ENCODE assay signal across 19 mouse cellular contexts in the genomic region with DNA sequence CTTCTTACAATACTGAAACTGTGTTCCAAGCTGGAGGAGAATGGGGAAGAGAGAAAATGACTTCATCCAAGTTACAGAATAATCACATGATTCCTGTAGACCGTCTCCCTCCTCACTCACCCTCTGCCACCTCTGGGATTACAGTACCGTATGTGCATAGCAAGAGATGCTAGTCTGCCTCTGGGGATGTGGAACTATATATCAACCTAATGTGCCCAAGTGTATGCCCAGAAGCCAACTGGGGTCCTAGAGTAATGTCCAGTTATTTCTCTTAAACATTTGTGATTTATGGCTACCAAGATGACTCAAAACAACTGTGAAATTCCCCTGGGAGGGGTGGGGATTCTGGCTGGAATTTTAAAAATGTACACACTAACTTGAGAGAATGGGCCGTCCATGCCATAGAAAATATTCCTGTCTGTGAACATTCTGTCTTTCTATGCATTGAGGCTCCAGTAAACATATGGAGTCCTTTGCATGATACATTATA. TPM values are rescaled to one million over a fixed set of nuclear protein-coding genes. Genes with fewer than 3 reads are reported as not detected.
DNase-seq lines count a peak whose midpoint lies in the region; ATAC-seq and TF ChIP-seq lines count a peak whose summit lies in the region.
"Had no signal": no experiment of that assay in that cellular context is flagged by ENCODE, and none has a peak within 500 bp of the region (broad histone marks: within the 10 kb centered on the region; RNA-seq: fewer than 3 reads in every experiment).

No protein-coding gene starts in this region.

- no peaks in the 10 kb centered on the region for H3K9me3 ChIP-seq in limb, embryonic 11.5 days (ENCODE audit: control insufficient read depth, low read length)
- no peaks in the 10 kb centered on the region for H3K9me3 ChIP-seq in limb, embryonic 10.5 days (replicated peaks)
- H3K9me3 ChIP-seq in CH12.LX (replicated peaks; ENCODE audit: low read length) = no peaks in the 10 kb centered on the region
- no peaks in the 10 kb centered on the region for H3K9me3 ChIP-seq in heart, embryonic 10.5 days
- H3K9me3 ChIP-seq: embryonic facial prominence, embryonic 12.5 days; forebrain, embryonic 13.5 days; hindbrain, embryonic 12.5 days; intestine, embryonic 15.5 days; midbrain, embryonic 13.5 days had no signal

- no peak overlapping the region for H3K4me3 ChIP-seq in limb, embryonic 11.5 days (ENCODE audit: low read depth, low read length)
- no peak overlapping the region for H3K4me3 ChIP-seq in limb, embryonic 10.5 days
- H3K4me3 ChIP-seq in CH12.LX (replicated peaks in 1 of 3; ENCODE audit: low read depth in 2 of 3, low read length in 2 of 3, poor library complexity in 1 of 3) (peak overlapping the region; percentile 69 to 91 (median 88)), myocyte (peak overlapping the region; percentile 5)
- no peak overlapping the region for H3K4me3 ChIP-seq in heart, embryonic 10.5 days
- H3K4me3 ChIP-seq: embryonic facial prominence, embryonic 12.5 days; forebrain, embryonic 13.5 days; hindbrain, embryonic 12.5 days; intestine, embryonic 15.5 days; midbrain, embryonic 13.5 days had no signal

- dilution Hi-C loops in CH12.LX (cut with MboI; ENCODE audit: extremely low pct_ligation_motif_present, extremely low pct_unique_long_range_greater_than_20kb, low sequenced_read_pairs) = no loop called here

- peak; percentile 58 for TF ChIP-seq EP300 in CH12.LX (IDR thresholded peaks at IDR 0.05; ENCODE audit: low read length)

- no peak for TF ChIP-seq POLR2A in CH12.LX (IDR thresholded peaks at IDR 0.05; ENCODE audit: low read depth, low read length)
- no peak for TF ChIP-seq POLR2A in myocyte (IDR thresholded peaks at IDR 0.05; ENCODE audit: insufficient read length, low read depth)

- in situ Hi-C loops in CH12.LX (cut with MboI; ENCODE audit: low pct_ligation_motif_present, low pct_unique_long_range_greater_than_20kb, low sequenced_read_pairs) = no loop called here

- no peak for ATAC-seq in limb, embryonic 11.5 days (ENCODE audit: insufficient number of reproducible peaks, low FRiP score, low TSS enrichment, low read depth)
- ATAC-seq: forebrain, embryonic 13.5 days; intestine, embryonic 15.5 days; midbrain, embryonic 13.5 days had no signal

- H3K79me2 ChIP-seq in CH12.LX (replicated peaks; ENCODE audit: control insufficient read depth, extremely low read depth, insufficient read depth, poor library complexity, severe bottlenecking) (peaks cover 39% of the 10 kb centered on the region), myocyte (ENCODE audit: control insufficient read depth, insufficient read depth) (no peaks in the 10 kb centered on the region)

- H3K27ac ChIP-seq in limb, embryonic 11.5 days (replicated peaks; ENCODE audit: low read depth, low read length) = no peak overlapping the region
- no peak overlapping the region for H3K27ac ChIP-seq in limb, embryonic 10.5 days
- H3K27ac ChIP-seq in CH12.LX (ENCODE audit: insufficient read depth, low read depth) = peak overlapping the region; percentile 89
- H3K27ac ChIP-seq in heart, embryonic 10.5 days = no peak overlapping the region
- H3K27ac ChIP-seq: embryonic facial prominence, embryonic 12.5 days; forebrain, embryonic 13.5 days; hindbrain, embryonic 12.5 days; intestine, embryonic 15.5 days; liver, embryonic 14.5 days; midbrain, embryonic 13.5 days had no signal

- no peak overlapping the region for H3K9ac ChIP-seq in limb, embryonic 11.5 days (ENCODE audit: low read length)
- peak overlapping the region; percentile 66 for H3K9ac ChIP-seq in CH12.LX (ENCODE audit: insufficient read depth, low read depth)
- H3K9ac ChIP-seq: embryonic facial prominence, embryonic 12.5 days; forebrain, embryonic 13.5 days; hindbrain, embryonic 12.5 days; intestine, embryonic 15.5 days; liver, embryonic 14.5 days; midbrain, embryonic 13.5 days had no signal

- H3ac ChIP-seq in myocyte (ENCODE audit: control insufficient read depth, insufficient read length) = no peak overlapping the region

- no peak for TF ChIP-seq RAD21 in CH12.LX (IDR thresholded peaks at IDR 0.05; ENCODE audit: low read depth, low read length)

- H3K27me3 ChIP-seq in limb, embryonic 11.5 days (ENCODE audit: control insufficient read depth, insufficient read depth, low read length) = no peaks in the 10 kb centered on the region
- H3K27me3 ChIP-seq in limb, embryonic 10.5 days (ENCODE audit: low read depth, poor library complexity, severe bottlenecking) = no peaks in the 10 kb centered on the region
- H3K27me3 ChIP-seq in CH12.LX (replicated peaks) (no peaks in the 10 kb centered on the region), myocyte (ENCODE audit: control insufficient read depth, insufficient read depth, insufficient read length) (no peaks in the 10 kb centered on the region)
- H3K27me3 ChIP-seq in heart, embryonic 10.5 days (ENCODE audit: insufficient read depth, poor library complexity, severe bottlenecking) = no peaks in the 10 kb centered on the region
- H3K27me3 ChIP-seq: embryonic facial prominence, embryonic 12.5 days; forebrain, embryonic 13.5 days; hindbrain, embryonic 12.5 days; intestine, embryonic 15.5 days; midbrain, embryonic 13.5 days had no signal

- 66% methylated on average over 3 of the region's 3 CpGs for WGBS in limb, embryonic 11.5 days
- WGBS in limb, embryonic 10.5 days = 69% methylated on average over 3 of the region's 3 CpGs
- 58% methylated on average over 3 of the region's 3 CpGs for WGBS in heart, embryonic 10.5 days

- TF ChIP-seq CTCF in CH12.LX (conservative IDR thresholded peaks at IDR 0.05 in 1 of 2, IDR thresholded peaks at IDR 0.05 in 1 of 2; ENCODE audit: low read depth in 2 of 2, low read length in 2 of 2) = no peak

- peak; percentile 37 for DNase-seq in limb, embryonic 11.5 days (ENCODE audit: low spot score)
- no peak for DNase-seq in limb, embryonic 10.5 days (ENCODE audit: low spot score)
- DNase-seq in CH12.LX (ENCODE audit: extremely low read depth) = peak; percentile 64
- DNase-seq in forelimb bud, embryonic 11.5 days (ENCODE audit: low read depth, low spot score) = peak; percentile 54
- DNase-seq in layer of hippocampus, adult 11-12 months (ENCODE audit: low spot score) = no peak
- no peak for DNase-seq in heart, adult 8-10 months (ENCODE audit: low spot score)
- DNase-seq in heart, embryonic 10.5 days (ENCODE audit: low spot score) = no peak
- DNase-seq: adrenal gland, adult 8-10 months; cerebellum, adult 9-10 months; heart, adult 18-20 months; kidney, postnatal 10 days; thymus, adult 18-20 months had no signal

- no peaks in the 10 kb centered on the region for H3K36me3 ChIP-seq in limb, embryonic 11.5 days (ENCODE audit: control insufficient read depth, insufficient read depth, low read length)
- no peaks in the 10 kb centered on the region for H3K36me3 ChIP-seq in limb, embryonic 10.5 days
- H3K36me3 ChIP-seq in CH12.LX (replicated peaks in 1 of 2; ENCODE audit: control insufficient read depth in 1 of 2, insufficient read depth in 1 of 2, low read length in 1 of 2) = peaks cover 0 to 9% of the 10 kb centered on the region in 2 experiments
- H3K36me3 ChIP-seq in myocyte (ENCODE audit: control insufficient read depth, insufficient read depth) = no peaks in the 10 kb centered on the region
- no peaks in the 10 kb centered on the region for H3K36me3 ChIP-seq in heart, embryonic 10.5 days
- H3K36me3 ChIP-seq: embryonic facial prominence, embryonic 12.5 days; hindbrain, embryonic 12.5 days; intestine, embryonic 15.5 days; midbrain, embryonic 13.5 days had no signal

- H3K4me1 ChIP-seq in limb, embryonic 11.5 days (ENCODE audit: control insufficient read depth, insufficient read depth, low read length) = no peaks in the 10 kb centered on the region
- H3K4me1 ChIP-seq in limb, embryonic 10.5 days = peaks cover 6% of the 10 kb centered on the region
- H3K4me1 ChIP-seq in CH12.LX (ENCODE audit: control insufficient read depth in 1 of 2, insufficient read depth in 2 of 2) = peaks cover 0 to 37% of the 10 kb centered on the region in 2 experiments; a peak in 2 of 4 replicates
- no peaks in the 10 kb centered on the region for H3K4me1 ChIP-seq in heart, embryonic 10.5 days
- H3K4me1 ChIP-seq: embryonic facial prominence, embryonic 12.5 days; forebrain, embryonic 13.5 days; hindbrain, embryonic 12.5 days; intestine, embryonic 15.5 days; midbrain, embryonic 13.5 days had no signal

- no peak overlapping the region for H3K4me2 ChIP-seq in limb, embryonic 11.5 days (ENCODE audit: low read depth, severe bottlenecking)
- H3K4me2 ChIP-seq in CH12.LX (ENCODE audit: insufficient read depth, low read depth, poor library complexity, severe bottlenecking) (peak overlapping the region; percentile 74), myocyte (ENCODE audit: low read depth) (peak overlapping the region; percentile 61)
- H3K4me2 ChIP-seq: embryonic facial prominence, embryonic 12.5 days; forebrain, embryonic 13.5 days; hindbrain, embryonic 12.5 days; intestine, embryonic 15.5 days; midbrain, embryonic 13.5 days had no signal

TF ChIP-seq in CH12.LX, 34 proteins besides CTCF, POLR2A, EP300 and RAD21 (continues in another document):
- TF ChIP-seq IRF4 (IDR thresholded peaks at IDR 0.05; ENCODE audit: low read depth, low read length) (peak; percentile 61; the same call in 1 of the 2 replicates), MXI1 (IDR thresholded peaks at IDR 0.05; ENCODE audit: low read depth, low read length) (peak; percentile 21; the same call in 1 of the 2 replicates), KAT2A (IDR thresholded peaks at IDR 0.05; ENCODE audit: insufficient replicate concordance, low read length) (0 out of 2 replicates have a peak, but pooled peaks have one; percentile 9), GABPA (IDR thresholded peaks at IDR 0.05; ENCODE audit: insufficient replicate concordance, low read depth, low read length) (no peak)

TF ChIP-seq in myocyte, 11 proteins besides CTCF, POLR2A, EP300 and RAD21:
- TF ChIP-seq USF1 (IDR thresholded peaks at IDR 0.05; ENCODE audit: low read depth) (peak; percentile 47), MYOG (IDR thresholded peaks at IDR 0.05; ENCODE audit: control insufficient read depth in 1 of 3, insufficient read depth in 1 of 3, insufficient read length in 2 of 3, low read depth in 2 of 3) (no peak), E2F4 (IDR thresholded peaks at IDR 0.05; ENCODE audit: insufficient read depth) (no peak), CEBPB (IDR thresholded peaks at IDR 0.05; ENCODE audit: insufficient read depth, poor library complexity, severe bottlenecking) (no peak)

RNA-seq across cellular contexts. Expression of a gene that starts 1.2 kb away (rescaled TPM):
- 29.7 and 30.9 TPM in 2 replicates for polyA plus RNA-seq in limb, embryonic 11.5 days (2014; fragmentation: Nextera tagmentation; extraction: Ambion mirVana)
- polyA plus RNA-seq in limb, embryonic 10.5 days (2016; fragmentation: Nextera tagmentation; extraction: Ambion mirVana) = 23.2 and 24.1 TPM in 2 replicates
- total RNA-seq in CH12.LX (2012; rRNA removed) = 42.3 and 45.7 TPM in 2 replicates
- 152 and 180 TPM in 2 replicates for total RNA-seq in CH12.LX (2014; rRNA removed)
- 66.4 and 68.7 TPM in 2 replicates for polyA plus RNA-seq in CH12.LX (2012; ENCODE audit: insufficient read length, low read depth)
- 13.2 TPM for polyA plus RNA-seq in myocyte (2012; fragmentation: generic; extraction: Trizol)
- 10 to 100 TPM; 16.8 to 21.4 (median 17.5) TPM for total RNA-seq in heart, adult 8-10 months (2022)
- polyA plus RNA-seq in heart, embryonic 10.5 days (2016; fragmentation: Nextera tagmentation; extraction: Ambion mirVana) = 24.5 and 27.6 TPM in 2 replicates

Comparison
In these comparisons a context has a peak if more than half of its experiments do, and no peak if none do; other contexts are left out.
1. DNase-seq: peak in limb, embryonic 11.5 days (single experiment), CH12.LX (single experiment) and forelimb bud, embryonic 11.5 days (single experiment); none in limb, embryonic 10.5 days (single experiment), layer of hippocampus, adult 11-12 months (single experiment), heart, adult 8-10 months (single experiment) and heart, embryonic 10.5 days (single experiment).
2. H3K4me3 ChIP-seq: peak in CH12.LX (3 of 3) and myocyte (single experiment); none in limb, embryonic 11.5 days (single experiment), limb, embryonic 10.5 days (single experiment) and heart, embryonic 10.5 days (single experiment).